Mouse (Mus musculus): ENCODE results near the gene Gm45753.

Gm45753 gene

DNA sequence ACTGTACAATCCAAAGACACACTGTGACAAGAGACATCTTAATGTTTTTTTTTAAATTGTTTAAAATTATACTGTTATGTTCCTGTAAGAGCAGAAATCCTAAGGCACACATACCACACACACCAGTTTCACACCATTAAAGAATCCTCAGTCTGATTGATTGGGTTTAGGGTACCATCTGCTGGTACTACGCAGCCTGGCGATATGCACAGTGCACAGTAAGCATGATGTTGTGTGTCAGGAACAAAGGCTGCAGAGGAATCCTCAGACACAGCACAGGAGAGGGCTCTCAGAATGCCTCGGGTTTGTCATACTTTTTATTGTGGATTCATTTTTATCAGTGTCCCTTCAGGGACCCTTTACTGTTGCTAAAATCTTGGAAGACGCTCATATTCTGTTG is 33.9 kb downstream of the Gm45753 start:
- DNase-seq (ENCODE audit: low read depth, low spot score) = no peak

DNA sequence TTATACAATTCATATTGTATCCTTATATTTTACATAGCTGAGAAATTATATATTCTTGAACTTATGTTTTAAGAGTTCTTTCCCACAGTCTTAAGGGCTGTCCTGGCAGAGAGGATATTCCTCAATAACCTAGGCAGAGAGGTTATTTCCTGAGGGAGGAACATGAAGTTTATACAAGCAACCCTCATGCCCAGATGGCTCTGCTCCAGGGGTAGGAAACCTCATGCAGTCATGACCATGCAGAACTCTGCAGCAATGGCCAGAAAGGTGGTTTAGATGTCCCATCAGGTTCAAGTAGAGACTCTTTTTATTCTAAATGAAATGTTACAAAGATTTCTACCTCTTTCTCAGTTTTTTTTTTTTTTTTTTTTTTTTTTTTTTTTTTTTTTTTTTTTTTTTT is 39.2 kb downstream of the Gm45753 start:
- DNase-seq (ENCODE audit: low read depth, low spot score) = no peak

- DNase-seq (ENCODE audit: low read depth, low spot score) = no peak
Observed at GRCm38 (mm10) chr8:45268485-45268884, 39.8 kb downstream of the Gm45753 start.

DNA sequence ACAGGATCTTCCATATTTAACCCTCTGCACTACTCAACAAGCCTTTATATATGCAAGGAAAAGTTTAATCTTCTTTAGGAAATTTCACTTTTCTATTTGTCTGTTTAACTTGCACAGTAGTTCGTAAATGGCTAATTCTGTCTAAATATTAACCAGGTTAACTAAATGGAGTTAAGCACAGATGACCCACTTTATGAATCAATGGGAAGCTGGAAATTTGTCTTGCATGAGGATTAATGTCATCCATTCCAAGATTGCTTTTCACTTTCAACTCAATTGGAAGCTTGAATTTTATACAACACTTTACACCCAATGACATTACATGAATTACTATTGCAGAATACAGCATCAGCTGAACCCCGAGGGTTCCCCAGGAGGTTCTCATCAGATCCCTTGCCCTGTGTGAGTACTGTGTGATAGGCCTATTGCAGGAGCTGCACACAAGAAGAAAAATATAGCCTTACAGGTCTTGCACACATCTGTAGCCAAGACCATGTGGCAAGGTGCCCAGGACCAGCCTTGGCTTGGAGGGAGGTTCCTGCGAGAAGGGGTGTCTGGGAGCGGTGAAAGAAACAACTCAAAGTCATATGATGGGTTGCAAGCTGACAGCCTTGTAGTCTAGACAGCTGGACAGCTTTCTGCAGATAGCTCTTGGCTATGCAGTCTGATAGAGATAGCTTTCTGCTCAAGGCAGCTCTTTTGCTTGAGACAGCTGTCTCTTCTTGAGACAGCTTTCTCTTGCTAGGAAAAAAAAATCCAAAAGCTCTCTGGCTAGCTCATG is 40.5 kb downstream of the Gm45753 start:
- DNase-seq (ENCODE audit: low read depth, low spot score) = no peak

DNA sequence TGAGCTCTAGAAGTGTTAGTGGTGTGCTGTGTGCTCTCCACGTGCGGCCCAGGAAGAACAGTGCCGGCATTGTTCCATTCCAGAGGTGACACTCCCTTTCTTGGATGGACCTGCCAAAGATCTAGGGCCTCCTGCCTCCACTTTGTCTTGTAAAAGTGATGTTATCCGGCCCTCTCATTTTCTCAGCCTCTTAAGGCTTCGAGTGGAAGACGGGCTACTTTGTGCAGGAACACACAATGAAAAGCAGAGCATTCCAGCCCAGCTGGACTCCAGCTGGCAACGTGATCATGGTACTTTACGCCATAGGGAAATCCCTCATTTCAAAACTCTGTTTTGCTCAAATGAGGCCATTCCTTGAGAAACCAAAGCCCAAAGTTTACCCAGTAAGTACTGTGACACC is 41.3 kb downstream of the Gm45753 start:
- DNase-seq (ENCODE audit: low read depth, low spot score) = no peak

DNA sequence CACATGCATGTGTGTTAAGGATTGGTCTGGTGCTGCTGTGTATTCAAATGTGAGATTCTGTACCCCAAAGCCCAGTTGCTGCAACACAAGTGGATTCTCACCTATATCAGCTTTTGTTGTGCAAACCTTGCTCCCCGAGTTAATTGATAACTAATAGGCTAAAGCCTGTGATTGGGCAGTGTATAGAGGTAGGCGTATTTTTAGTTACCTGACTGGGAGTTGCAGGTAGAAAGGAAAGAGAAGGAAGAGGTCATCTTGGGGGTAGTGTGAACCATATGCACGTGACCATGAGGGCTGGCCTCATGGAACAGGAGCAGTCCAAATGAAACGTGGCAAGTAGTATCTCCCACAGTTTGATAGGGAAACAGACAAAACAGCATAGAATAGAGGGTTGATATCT is 43.3 kb downstream of the Gm45753 start:
- DNase-seq (ENCODE audit: low read depth, low spot score) = no peak

- no peak for DNase-seq (ENCODE audit: low read depth, low spot score)
Observed at GRCm38 (mm10) chr8:45262851-45263250, 45.4 kb downstream of the Gm45753 start.

GRCm38 (mm10) chr8:45261920-45262319 is 46.3 kb downstream of the Gm45753 start, which contains the start of gene F11:
Gene F11 (minus strand): TSS chr8:45262031.
- DNase-seq (ENCODE audit: low read depth, low spot score) = no peak

DNA sequence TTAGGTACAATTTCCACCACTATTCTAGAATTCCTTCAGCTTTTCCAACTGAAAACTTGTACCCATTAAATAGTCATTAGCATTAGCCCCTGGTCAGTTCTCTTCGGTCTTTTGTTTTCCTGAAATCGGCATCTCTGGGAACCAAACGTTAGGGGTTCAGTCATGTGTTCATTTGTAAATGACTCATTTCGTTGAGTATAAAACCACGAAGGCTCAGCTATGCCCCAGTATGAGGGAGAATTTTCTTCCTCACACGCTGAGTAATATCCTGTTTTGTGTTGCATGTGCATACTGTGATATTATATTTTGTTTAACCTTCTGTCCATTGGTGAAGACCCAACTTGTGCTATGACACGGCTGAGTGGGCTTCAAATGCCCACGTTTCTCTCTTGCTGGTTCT is 49.8 kb downstream of the Gm45753 start:
- no peak for DNase-seq (ENCODE audit: low read depth, low spot score)

DNA sequence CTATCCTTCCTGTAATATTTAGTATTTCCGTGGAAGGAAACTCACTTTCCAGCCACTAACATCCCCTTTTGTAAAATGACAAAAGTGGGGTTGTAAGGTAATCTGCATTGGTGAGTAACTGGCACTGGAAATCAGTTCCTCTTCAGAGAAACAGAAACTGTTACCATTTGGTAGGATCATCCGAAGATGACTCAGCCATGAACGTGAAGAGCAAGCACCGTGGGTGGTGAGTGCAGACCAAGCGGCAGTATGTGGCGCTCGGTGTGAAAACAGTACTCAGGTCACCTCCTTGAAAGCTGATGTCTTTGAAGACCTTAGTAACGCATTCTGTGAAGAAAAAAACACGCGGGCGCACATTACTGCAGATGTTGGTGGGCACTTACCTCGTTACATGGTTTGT is 53.2 kb downstream of the Gm45753 start:
- DNase-seq (ENCODE audit: low read depth, low spot score) = no peak

DNA sequence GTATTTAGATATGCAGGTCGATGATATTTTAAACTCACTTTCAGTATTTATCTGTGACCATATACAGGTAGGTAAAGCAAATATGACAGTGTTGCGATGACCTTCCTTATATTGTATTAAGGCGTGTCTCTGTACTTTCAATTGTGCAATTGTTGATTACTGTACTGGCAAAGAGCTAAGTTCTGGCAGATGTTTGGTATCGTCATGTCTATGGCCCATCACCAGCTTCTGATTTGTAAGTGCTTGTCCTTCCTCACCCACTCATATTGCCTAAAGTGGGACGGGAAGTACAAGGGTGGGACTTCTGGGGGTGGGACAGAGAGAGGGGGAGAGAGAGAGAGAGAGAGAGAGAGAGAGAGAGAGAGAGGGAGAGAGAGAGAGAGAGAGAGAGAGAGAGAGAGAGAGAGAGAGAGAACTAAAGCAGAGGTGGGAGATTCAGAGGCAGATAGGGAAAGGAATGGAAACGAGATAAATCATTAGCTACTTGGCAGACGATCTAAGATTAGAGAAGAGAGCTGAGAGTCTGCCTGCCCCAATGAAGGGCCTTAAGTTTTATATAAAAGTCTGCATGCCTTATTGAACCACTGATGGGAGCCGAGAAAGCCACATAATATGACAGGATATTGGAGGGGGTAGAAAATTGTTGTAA is 53.9 kb downstream of the Gm45753 start:
- no peak for DNase-seq (ENCODE audit: low read depth, low spot score)

DNA sequence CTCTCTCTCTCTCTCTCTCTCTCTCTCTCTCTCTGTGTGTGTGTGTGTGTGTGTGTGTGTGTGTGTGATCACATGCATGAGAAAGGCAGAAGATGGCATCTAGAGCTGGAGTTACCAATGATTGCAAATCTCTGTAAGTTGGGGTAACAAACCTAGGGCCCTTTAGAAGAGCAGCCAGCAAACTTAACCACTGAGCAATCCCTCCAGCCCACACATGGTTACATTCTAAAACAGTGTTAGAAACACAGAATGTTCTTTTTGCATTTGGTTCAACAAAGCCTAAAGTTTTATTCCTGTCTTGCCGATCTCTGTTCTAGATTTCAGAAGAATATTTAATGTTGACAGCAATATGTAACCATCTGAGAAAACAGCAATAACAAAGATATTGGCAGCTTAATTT is 54.7 kb downstream of the Gm45753 start:
- DNase-seq (ENCODE audit: low read depth, low spot score) = no peak

- no peak for DNase-seq (ENCODE audit: low read depth, low spot score)
Observed at GRCm38 (mm10) chr8:45253111-45253510, 55.2 kb downstream of the Gm45753 start.

GRCm38 (mm10) chr8:45246307-45246706 is 62.0 kb downstream of the Gm45753 start:
- DNase-seq (ENCODE audit: low read depth, low spot score) = no peak

DNA sequence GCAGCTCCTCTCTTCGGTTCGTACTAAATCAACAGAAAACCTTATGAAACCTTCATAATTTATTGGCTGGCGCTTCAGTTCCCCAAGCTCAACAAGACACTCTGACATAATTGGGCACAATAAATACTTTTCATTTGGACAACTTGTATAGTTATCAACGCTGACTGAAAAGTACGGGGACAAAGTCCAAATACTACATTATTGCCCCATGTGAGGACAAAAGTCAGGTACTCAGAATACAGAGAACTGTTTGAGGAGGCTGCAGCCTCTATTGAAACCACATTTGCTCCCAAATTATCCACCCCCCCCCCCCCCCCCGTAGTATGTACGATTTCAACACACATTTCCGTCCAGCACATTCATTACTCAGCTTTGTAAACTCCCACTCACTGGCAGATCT is 68.9 kb downstream of the Gm45753 start:
- no peak for DNase-seq (ENCODE audit: low read depth, low spot score)

GRCm38 (mm10) chr8:45238282-45238681 is 70.0 kb downstream of the Gm45753 start:
- DNase-seq (ENCODE audit: low read depth, low spot score) = peak; percentile 57

GRCm38 (mm10) chr8:45236164-45236912 is 71.9 kb downstream of the Gm45753 start:
- peak; percentile 73 for DNase-seq (ENCODE audit: low read depth, low spot score)

GRCm38 (mm10) chr8:45235228-45235627 is 73.0 kb downstream of the Gm45753 start:
- no peak for DNase-seq (ENCODE audit: low read depth, low spot score)

DNA sequence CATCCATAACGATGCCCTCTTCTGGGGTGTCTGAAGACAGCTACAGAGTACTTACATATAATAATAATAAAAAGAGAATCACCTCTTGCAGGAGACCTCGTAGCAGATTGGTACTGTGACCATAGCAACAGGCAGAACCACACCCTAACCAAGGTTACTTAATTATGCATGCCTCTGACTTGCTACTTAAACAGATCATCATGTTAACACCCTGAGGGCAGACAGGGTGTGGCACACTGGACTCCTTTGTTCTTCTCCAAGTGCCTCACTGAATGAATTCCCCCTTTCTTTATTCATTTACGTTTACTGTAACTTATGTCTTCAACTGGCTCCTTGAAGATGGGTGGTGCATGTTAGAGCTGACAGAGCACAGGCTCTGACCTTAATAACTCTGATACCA is 75.0 kb downstream of the Gm45753 start:
- DNase-seq (ENCODE audit: low read depth, low spot score) = no peak

Data from forelimb bud, embryonic 11.5 days (tissue).